ENCODE assay signal across 8 mouse cellular contexts in genomic region chr12:109446236-109446941, GRCm38 (mm10). TPM values are rescaled to one million over a fixed set of nuclear protein-coding genes. Genes with fewer than 3 reads are reported as not detected.
DNase-seq lines count a peak whose midpoint lies in the region; ATAC-seq and TF ChIP-seq lines count a peak whose summit lies in the region.

No protein-coding gene starts in this region.

- no peaks in the 10 kb centered on the region for H3K9me3 ChIP-seq in embryonic facial prominence, embryonic 13.5 days
- H3K9me3 ChIP-seq in limb, embryonic 10.5 days (replicated peaks): no peaks in the 10 kb centered on the region
- H3K9me3 ChIP-seq in neural tube, embryonic 15.5 days (replicated peaks): no peaks in the 10 kb centered on the region

- H3K4me2 ChIP-seq in embryonic facial prominence, embryonic 13.5 days: peak overlapping the region; percentile 45
- peak overlapping the region; percentile 30 for H3K4me2 ChIP-seq in neural tube, embryonic 15.5 days

- no peaks in the 10 kb centered on the region; the same call in 1 of the 2 replicates for H3K27me3 ChIP-seq in liver, adult 2 months (ENCODE audit: control insufficient read depth, insufficient read depth, low read length)
- H3K27me3 ChIP-seq in embryonic facial prominence, embryonic 13.5 days: peaks cover 35% of the 10 kb centered on the region
- H3K27me3 ChIP-seq in limb, embryonic 10.5 days (ENCODE audit: low read depth, poor library complexity, severe bottlenecking): peaks cover 39% of the 10 kb centered on the region
- peaks cover 40% of the 10 kb centered on the region for H3K27me3 ChIP-seq in neural tube, embryonic 15.5 days (replicated peaks)

- no peaks in the 10 kb centered on the region for H3K36me3 ChIP-seq in liver, adult 2 months (ENCODE audit: control insufficient read depth, insufficient read depth, low read length)
- no peaks in the 10 kb centered on the region for H3K36me3 ChIP-seq in embryonic facial prominence, embryonic 13.5 days
- no peaks in the 10 kb centered on the region for H3K36me3 ChIP-seq in limb, embryonic 10.5 days
- H3K36me3 ChIP-seq in neural tube, embryonic 15.5 days: no peaks in the 10 kb centered on the region

- H3K4me1 ChIP-seq in liver, adult 2 months (ENCODE audit: control insufficient read depth, insufficient read depth, low read length): no peaks in the 10 kb centered on the region
- H3K4me1 ChIP-seq in embryonic facial prominence, embryonic 13.5 days: peaks cover 70% of the 10 kb centered on the region
- peaks cover 90% of the 10 kb centered on the region for H3K4me1 ChIP-seq in limb, embryonic 10.5 days
- peaks cover 44% of the 10 kb centered on the region for H3K4me1 ChIP-seq in neural tube, embryonic 15.5 days

- TF ChIP-seq CTCF in liver, adult 2 months (IDR thresholded peaks at IDR 0.05; ENCODE audit: low read depth, low read length): no peak

- H3K27ac ChIP-seq in liver, adult 2 months (replicated peaks; ENCODE audit: insufficient read depth, low read depth, low read length): no peak overlapping the region
- 0 out of 2 replicates have a peak overlapping the region, but pooled peaks have one; percentile 11 for H3K27ac ChIP-seq in embryonic facial prominence, embryonic 13.5 days
- peak overlapping the region; percentile 69 for H3K27ac ChIP-seq in limb, embryonic 10.5 days
- H3K27ac ChIP-seq in neural tube, embryonic 15.5 days (replicated peaks): no peak overlapping the region

- no peak overlapping the region for H3K9ac ChIP-seq in liver, adult 2 months (ENCODE audit: low read depth, low read length)
- no peak overlapping the region for H3K9ac ChIP-seq in embryonic facial prominence, embryonic 13.5 days
- H3K9ac ChIP-seq in neural tube, embryonic 15.5 days (replicated peaks): no peak overlapping the region

- no peak for ATAC-seq in embryonic facial prominence, embryonic 13.5 days (ENCODE audit: insufficient number of reproducible peaks, insufficient read depth, low FRiP score, low TSS enrichment, low read depth)
- no peak; the same call in 1 of the 2 replicates for ATAC-seq in neural tube, embryonic 15.5 days (ENCODE audit: low FRiP score)
- no peak for ATAC-seq in megakaryocyte-erythroid progenitor cell, adult 5-6 weeks (replicated peaks; ENCODE audit: low FRiP score, low TSS enrichment, poor library complexity, severe bottlenecking)

- 25% methylated on average over 18 of the region's 18 CpGs for WGBS in liver, adult 2 months
- WGBS in embryonic facial prominence, embryonic 13.5 days: 13% methylated on average over 18 of the region's 18 CpGs
- whole genome bisulfite sequencing in limb, embryonic 10.5 days: 11% methylated on average over 18 of the region's 18 CpGs
- 11% methylated on average over 18 of the region's 18 CpGs for WGBS in neural tube, embryonic 15.5 days

- no peak overlapping the region for H3K4me3 ChIP-seq in liver, adult 2 months (ENCODE audit: insufficient read depth, low read depth, low read length)
- H3K4me3 ChIP-seq in embryonic facial prominence, embryonic 13.5 days: peak overlapping the region; percentile 9; the same call in 1 of the 2 replicates
- peak overlapping the region; percentile 3 for H3K4me3 ChIP-seq in limb, embryonic 10.5 days
- H3K4me3 ChIP-seq in neural tube, embryonic 15.5 days (replicated peaks): no peak overlapping the region

- no peaks in the 10 kb centered on the region for H3K79me2 ChIP-seq in liver, adult 2 months (ENCODE audit: control insufficient read depth, insufficient read depth, low read length)

- TF ChIP-seq POLR2A in liver, adult 2 months (IDR thresholded peaks at IDR 0.05; ENCODE audit: extremely low read depth, insufficient read depth, low read length): no peak

- DNase-seq in liver, adult 2 months (ENCODE audit: extremely low read depth, low read depth, low spot score): peak; percentile 1
- DNase-seq in liver: no peak
- DNase-seq in limb, embryonic 10.5 days (ENCODE audit: low spot score): no peak
- no peak for DNase-seq in kidney, adult 11 months
- DNase-seq in gastrocnemius, postnatal 25 days: no peak

RNA-seq across cellular contexts. Expression of gene Dlk1, which starts 6.2 kb away (rescaled TPM):
- total RNA-seq in liver, adult 2 months (2014; rRNA removed): not detected in 2 replicates
- polyA plus RNA-seq in liver, adult 2 months (2012; rRNA removed): 0.05 TPM in 1 of 2 replicates, not detected in the other
- 176 and 272 TPM in 2 replicates for polyA plus RNA-seq in embryonic facial prominence, embryonic 13.5 days (2015; fragmentation: Nextera tagmentation; extraction: Ambion mirVana)
- polyA plus RNA-seq in limb, embryonic 10.5 days (2016; fragmentation: Nextera tagmentation; extraction: Ambion mirVana): 106 and 159 TPM in 2 replicates
- 96.8 and 132 TPM in 2 replicates for polyA plus RNA-seq in neural tube, embryonic 15.5 days (2015; fragmentation: Nextera tagmentation; extraction: Ambion mirVana)
- total RNA-seq in megakaryocyte-erythroid progenitor cell, adult 5-6 weeks (2014; fragmentation: Nextera tagmentation): not detected in 2 replicates
- not detected in 2 replicates for total RNA-seq in megakaryocyte-erythroid progenitor cell, adult 5-6 weeks (2017)
- total RNA-seq in gastrocnemius, postnatal 25 days (2021): 10 to 100 TPM in 1 of 2 experiments, 1 to 10 TPM in 1; 9.4 to 12.8 TPM

Comparison
In these comparisons a context has a peak if more than half of its experiments do, and no peak if none do; other contexts are left out.
1. H3K27ac ChIP-seq: peak in embryonic facial prominence, embryonic 13.5 days (single experiment) and limb, embryonic 10.5 days (single experiment); none in liver, adult 2 months (single experiment) and neural tube, embryonic 15.5 days (single experiment).
2. H3K4me3 ChIP-seq: peak in embryonic facial prominence, embryonic 13.5 days (single experiment) and limb, embryonic 10.5 days (single experiment); none in liver, adult 2 months (single experiment) and neural tube, embryonic 15.5 days (single experiment).
3. RNA of gene Dlk1, which starts 6.2 kb away (polyA plus RNA-seq): 176 to 272 TPM in embryonic facial prominence, embryonic 13.5 days, 106 to 159 TPM in limb, embryonic 10.5 days and 96.8 to 132 TPM in neural tube, embryonic 15.5 days; 0.05 TPM in liver, adult 2 months; every median in the first group is over 10 times any median in the second.